Mouse (Mus musculus) small intestine, adult 2 months (tissue): ENCODE measurements around the gene Cfap54.

Experiments used
- CTCF ChIP-seq: fragments of 200-500 bp; IDR thresholded peaks from 2 replicates; pipeline ENCODE4 v1.5.1; 2012; ENCODE audit warnings: low read depth, mild to moderate bottlenecking, control low read depth, inconsistent platforms, low read length, moderate library complexity, mixed read lengths; ENCODE audit not compliant: insufficient replicate concordance, insufficient read length; ENCODE audit errors: extremely low read depth
- POLR2A ChIP-seq: fragments of 200-500 bp; IDR thresholded peaks from 2 replicates; pipeline ENCODE4 v1.6.1; 2012; ENCODE audit warnings: low read depth, mild to moderate bottlenecking, control low read depth, inconsistent platforms, low read length, moderate library complexity

GRCm38 (mm10) chr10:93069041-93069679 is 12.3 kb downstream of the Cfap54 start:
- no peak for TF ChIP-seq CTCF
- TF ChIP-seq POLR2A: no peak
